Mouse (Mus musculus) liver, embryonic 11.5 days (tissue): ENCODE results near the gene Rdh7. TPM values are rescaled to one million over a fixed set of nuclear protein-coding genes. Genes with fewer than 3 reads are reported as not detected.
"Not testable (repeated sequence)": the region's sequence is repeated elsewhere in the genome, so short reads cannot be mapped to it uniquely, and the experiment has no call there.

ENCODE experiments used
- ATAC-seq: fragments of 200-750 bp; cut with Nextera tagmentation; replicated peaks from 2 replicates; pipeline ENCODE4 v1.8.0; 2017; ENCODE audit warnings: moderate number of reproducible peaks, mild to moderate bottlenecking, moderate TSS enrichment, moderate library complexity; ENCODE audit not compliant: low FRiP score
- DNase-seq: peaks from one replicate; pipeline ENCODE4 v3.0.0-alpha.2; 2017; ENCODE audit warnings: low spot score
- H3K27ac ChIP-seq: fragments of 300-500 bp; sonication (generic); 2 replicates; pipeline ENCODE4 v1.5.1; 2014; ENCODE audit warnings: mild to moderate bottlenecking, low read depth, low read length, control low read depth
- H3K27me3 ChIP-seq: fragments of 300-500 bp; sonication (generic); replicated peaks from 2 replicates; pipeline ENCODE4 v1.6.1; 2014; ENCODE audit warnings: low read length, mixed read lengths; ENCODE audit not compliant: control insufficient read depth, insufficient read depth
- H3K36me3 ChIP-seq: fragments of 300-500 bp; sonication (generic); 2 replicates; pipeline ENCODE4 v1.6.1; 2014; ENCODE audit warnings: mild to moderate bottlenecking, low read length, moderate library complexity, mixed read lengths; ENCODE audit not compliant: control insufficient read depth, insufficient read depth
- H3K4me1 ChIP-seq: fragments of 300-500 bp; sonication (generic); replicated peaks from 2 replicates; pipeline ENCODE4 v1.6.1; 2014; ENCODE audit warnings: low read length, mixed read lengths; ENCODE audit not compliant: control insufficient read depth, insufficient read depth
- H3K4me2 ChIP-seq: fragments of 300-500 bp; sonication (generic); 2 replicates; pipeline ENCODE4 v1.6.1; 2014; ENCODE audit warnings: mild to moderate bottlenecking, control low read depth, moderate library complexity
- H3K4me3 ChIP-seq: fragments of 300-500 bp; sonication (generic); 2 replicates; pipeline ENCODE4 v1.5.1; 2014; ENCODE audit warnings: low read depth, low read length, control low read depth
- H3K9ac ChIP-seq: fragments of 300-500 bp; sonication (generic); 2 replicates; pipeline ENCODE4 v1.6.1; 2014; ENCODE audit warnings: low read depth, low read length, control low read depth
- H3K9me3 ChIP-seq: fragments of 300-500 bp; sonication (generic); 2 replicates; pipeline ENCODE4 v1.6.1; 2016; ENCODE audit warnings: low read length, inconsistent platforms, mixed read lengths; ENCODE audit not compliant: control insufficient read depth
- WGBS: fragments of 180-500 bp; shearing (Covaris S2); extraction: QIAGEN DNeasy Blood & Tissue Kit; methylation state at CpG from one replicate; pipeline ENCODE4 v1.1.7; 2014; 5-methylcytosine and 5-hydroxymethylcytosine counted together
- polyA plus RNA-seq: library from polyadenylated mRNA; unstranded; fragments of >200 nt; fragmentation: Nextera tagmentation; extraction: Ambion mirVana; gene quantifications from 2 replicates; pipeline ENCODE4 v1.2.1, GENCODE M21; 2014

Gene Rdh7
- polyA plus RNA-seq, 1 experiment from 2014 or later = not detected

- H3K4me3 ChIP-seq, H3K27ac ChIP-seq, H3K9ac ChIP-seq, DNase-seq, H3K4me2 ChIP-seq, H3K4me1 ChIP-seq, ATAC-seq, H3K36me3 ChIP-seq, H3K27me3 ChIP-seq, H3K9me3 ChIP-seq: not testable (repeated sequence)
- 94% methylated on average over 5 of the region's 5 CpGs for WGBS
Measured at GRCm38 (mm10) chr10:127845945-127846344, 42.7 kb downstream of the Rdh7 start.

DNA sequence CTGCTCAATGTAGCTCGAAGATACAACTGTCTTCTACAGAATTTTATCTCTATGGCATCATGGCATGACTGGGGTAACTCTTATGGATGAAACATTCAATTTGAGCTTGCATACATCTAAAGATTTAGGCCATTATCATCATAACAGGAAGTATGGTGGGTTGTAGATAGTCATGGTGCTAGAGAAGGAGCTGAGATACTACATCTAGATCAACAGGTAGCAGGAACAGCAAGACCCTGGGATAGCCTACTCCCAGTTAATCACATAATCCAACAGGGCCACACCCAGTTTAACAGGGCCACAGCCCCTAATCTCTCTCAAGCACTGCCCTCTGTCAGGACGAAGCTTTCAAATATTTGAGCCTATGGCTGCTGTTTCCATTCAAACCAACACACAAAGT lies 47.8 kb downstream of the Rdh7 start:
- Histone ChIP-seq H3K9me3 (no peaks in the 10 kb centered on the region), H3K36me3 (no peaks in the 10 kb centered on the region), H3K9ac (no peak overlapping the region), H3K27me3 (no peaks in the 10 kb centered on the region), H3K4me1 (no peaks in the 10 kb centered on the region), H3K27ac (no peak overlapping the region), H3K4me3 (no peak overlapping the region), H3K4me2 (no peak overlapping the region)
- WGBS = 59% methylated on average over 2 of the region's 2 CpGs
- DNase-seq (no peak), ATAC-seq (no peak)

DNA sequence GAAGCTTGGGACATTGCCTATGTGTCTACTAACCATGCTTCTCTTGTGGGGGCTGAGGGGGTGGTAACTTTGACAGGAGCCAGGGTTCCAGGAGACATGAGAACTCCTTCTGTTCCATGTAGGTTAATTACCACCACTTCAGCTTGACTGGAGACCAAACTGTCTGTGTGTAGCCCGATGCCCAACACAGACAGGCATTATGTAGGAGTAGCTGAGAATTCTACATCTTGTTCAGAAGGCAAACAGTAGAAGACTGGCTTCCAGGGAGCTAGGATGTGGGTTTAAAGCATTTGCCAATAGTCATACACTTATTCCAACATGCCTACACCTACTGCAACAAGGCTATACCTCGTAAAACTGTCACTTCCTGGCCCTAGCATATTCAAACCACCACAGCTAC lies 50.1 kb downstream of the Rdh7 start:
- Histone ChIP-seq H3K9ac (no peak overlapping the region), H3K4me1 (no peaks in the 10 kb centered on the region), H3K4me3 (no peak overlapping the region), H3K27me3 (no peaks in the 10 kb centered on the region), H3K4me2 (no peak overlapping the region), H3K9me3 (no peaks in the 10 kb centered on the region), H3K27ac (no peak overlapping the region), H3K36me3 (no peaks in the 10 kb centered on the region)
- 71% methylated on average over 2 of the region's 2 CpGs for WGBS
- no peak for DNase-seq
- no peak for ATAC-seq

GRCm38 (mm10) chr10:127837793-127838192 lies 50.8 kb downstream of the Rdh7 start:
- H3K4me3 ChIP-seq, H3K27me3 ChIP-seq, H3K27ac ChIP-seq, H3K4me2 ChIP-seq, H3K4me1 ChIP-seq, H3K9ac ChIP-seq, H3K36me3 ChIP-seq, H3K9me3 ChIP-seq, ATAC-seq, DNase-seq: not testable (repeated sequence)
- 76% methylated on average over 5 of the region's 5 CpGs for WGBS

DNA sequence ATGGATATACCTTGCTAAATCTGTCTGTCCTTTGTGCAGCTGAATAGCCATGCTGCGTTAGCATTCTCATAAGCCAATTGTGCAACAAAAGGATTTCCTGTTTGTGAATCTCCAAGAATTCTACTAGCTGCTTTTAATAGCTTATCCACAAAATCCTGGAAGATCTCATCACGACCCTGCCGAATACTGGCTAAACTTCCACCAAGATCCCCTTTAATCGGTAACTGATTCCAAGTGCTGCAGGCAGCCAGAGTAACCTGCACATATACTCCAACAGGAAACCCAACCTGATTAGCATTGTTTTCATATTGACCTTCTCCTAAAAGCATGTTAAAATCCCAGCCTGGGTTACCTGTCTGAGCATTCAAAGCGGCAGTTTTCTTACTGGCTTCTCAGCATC lies 53.3 kb downstream of the Rdh7 start:
- Histone ChIP-seq H3K4me2 (no peak overlapping the region), H3K27me3 (no peaks in the 10 kb centered on the region), H3K4me3 (no peak overlapping the region), H3K4me1 (no peaks in the 10 kb centered on the region), H3K27ac (no peak overlapping the region), H3K9me3 (no peaks in the 10 kb centered on the region), H3K36me3 (no peaks in the 10 kb centered on the region), H3K9ac (no peak overlapping the region)
- WGBS = 75% methylated on average over 5 of the region's 5 CpGs
- ATAC-seq (no peak), DNase-seq (no peak)

- H3K27ac ChIP-seq, H3K36me3 ChIP-seq, ATAC-seq, H3K4me2 ChIP-seq, H3K4me1 ChIP-seq, H3K27me3 ChIP-seq, DNase-seq, H3K9ac ChIP-seq, H3K4me3 ChIP-seq, H3K9me3 ChIP-seq: not testable (repeated sequence)
- 86% methylated on average over 1 of the region's 1 CpGs for WGBS
Measured at GRCm38 (mm10) chr10:127834186-127834585, 54.4 kb downstream of the Rdh7 start.

Other genes starting within 250 kb of the Rdh7 start
- gene Stat6, start 245.8 kb downstream of the Rdh7 start, polyA plus RNA-seq = 28.7 TPM in 2 replicates
- gene Nemp1, start 221.9 kb downstream of the Rdh7 start, polyA plus RNA-seq = 10.5 and 11.2 TPM in 2 replicates
- gene Nab2, start 220.2 kb downstream of the Rdh7 start, polyA plus RNA-seq = 5.7 and 5.8 TPM in 2 replicates
- gene Myo1a, start 183.6 kb downstream of the Rdh7 start, polyA plus RNA-seq = 0.14 TPM in 1 of 2 replicates, not detected in the other
- 11.2 and 16.0 TPM in 2 replicates for gene Tac2, start 164.3 kb downstream of the Rdh7 start, polyA plus RNA-seq
- 2.6 and 2.8 TPM in 2 replicates for gene Zbtb39, start 149.3 kb downstream of the Rdh7 start, polyA plus RNA-seq
- 5.0 TPM in 2 replicates for gene Gpr182, start 137.1 kb downstream of the Rdh7 start, polyA plus RNA-seq
- gene Rdh1, start 129.1 kb downstream of the Rdh7 start, polyA plus RNA-seq = 0.17 and 0.22 TPM in 2 replicates
- gene Rdh16f1, start 129.0 kb downstream of the Rdh7 start, polyA plus RNA-seq = 0.19 and 0.22 TPM in 2 replicates
- gene Rdh9, start 112.4 kb downstream of the Rdh7 start, polyA plus RNA-seq = not detected in 2 replicates
- gene Rdh16, start 87.7 kb downstream of the Rdh7 start, polyA plus RNA-seq = not detected in 2 replicates
- not detected in 2 replicates for gene Rdh19, start 38.9 kb downstream of the Rdh7 start, polyA plus RNA-seq
- not detected in 2 replicates for gene Rdh16f2, start 22.3 kb downstream of the Rdh7 start, polyA plus RNA-seq
- not detected in 2 replicates for gene Sdr9c7, start 9.7 kb upstream of the Rdh7 start, polyA plus RNA-seq
- gene Hsd17b6, start 118.8 kb upstream of the Rdh7 start, polyA plus RNA-seq = not detected in 2 replicates
- gene Prim1, start 126.4 kb upstream of the Rdh7 start, polyA plus RNA-seq = 106 and 112 TPM in 2 replicates
- 1,053 and 1,054 TPM in 2 replicates for gene Naca, start 146.8 kb upstream of the Rdh7 start, polyA plus RNA-seq
- 527 and 567 TPM in 2 replicates for gene Ptges3, start 170.1 kb upstream of the Rdh7 start, polyA plus RNA-seq
- gene Atp5b, start 194.5 kb upstream of the Rdh7 start, polyA plus RNA-seq = 2,564 and 2,777 TPM in 2 replicates
- gene Baz2a, start 202.8 kb upstream of the Rdh7 start, polyA plus RNA-seq = 11.1 and 13.0 TPM in 2 replicates